Mouse (Mus musculus): Measurements from ENCODE around the gene Man1c1. TPM values are rescaled to one million over a fixed set of nuclear protein-coding genes. Genes with fewer than 3 reads are reported as not detected.

Man1c1 gene
- polyA plus RNA-seq, 1 experiment from 2014 or later: 4.1 TPM

Other genes starting within 250 kb of the Man1c1 start
- gene Stmn1, start 236.0 kb downstream of the Man1c1 start, polyA plus RNA-seq (2016; fragmentation: Nextera tagmentation; extraction: Ambion mirVana): 2,849 and 3,914 TPM in 2 replicates
- gene Paqr7, start 207.6 kb downstream of the Man1c1 start, polyA plus RNA-seq (2016; fragmentation: Nextera tagmentation; extraction: Ambion mirVana): 3.1 and 4.3 TPM in 2 replicates
- 19.3 and 25.9 TPM in 2 replicates for gene Aunip, start 193.3 kb downstream of the Man1c1 start, polyA plus RNA-seq (2016; fragmentation: Nextera tagmentation; extraction: Ambion mirVana)
- gene Mtfr1l, start 168.9 kb downstream of the Man1c1 start, polyA plus RNA-seq (2016; fragmentation: Nextera tagmentation; extraction: Ambion mirVana): 115 and 125 TPM in 2 replicates
- 8.6 and 10.3 TPM in 2 replicates for gene Selenon, start 152.1 kb downstream of the Man1c1 start, polyA plus RNA-seq (2016; fragmentation: Nextera tagmentation; extraction: Ambion mirVana)
- gene Ldlrap1, start 63.7 kb upstream of the Man1c1 start, polyA plus RNA-seq (2016; fragmentation: Nextera tagmentation; extraction: Ambion mirVana): 9.7 and 11.4 TPM in 2 replicates
- 39.2 and 48.2 TPM in 2 replicates for gene Maco1, start 149.1 kb upstream of the Man1c1 start, polyA plus RNA-seq (2016; fragmentation: Nextera tagmentation; extraction: Ambion mirVana)
- gene Rhd, start 160.2 kb upstream of the Man1c1 start, polyA plus RNA-seq (2016; fragmentation: Nextera tagmentation; extraction: Ambion mirVana): 11.2 and 12.5 TPM in 2 replicates
- gene Tmem50a, start 210.7 kb upstream of the Man1c1 start, polyA plus RNA-seq (2016; fragmentation: Nextera tagmentation; extraction: Ambion mirVana): 132 and 149 TPM in 2 replicates
- gene Rsrp1, start 219.3 kb upstream of the Man1c1 start, polyA plus RNA-seq (2016; fragmentation: Nextera tagmentation; extraction: Ambion mirVana): 335 and 382 TPM in 2 replicates
- gene Syf2, start 226.6 kb upstream of the Man1c1 start, polyA plus RNA-seq (2016; fragmentation: Nextera tagmentation; extraction: Ambion mirVana): 67.6 and 75.2 TPM in 2 replicates

Measured in hindbrain, embryonic 10.5 days (tissue).